Mouse (Mus musculus) cortical plate, adult 2 months (tissue): ENCODE data around the gene Rap1a.

Experiments used
- CTCF ChIP-seq: fragments of 200-500 bp; IDR thresholded peaks from 2 replicates; pipeline ENCODE4 v1.5.1; 2011; ENCODE audit warnings: mild to moderate bottlenecking, control low read depth, low read length; ENCODE audit not compliant: insufficient read depth; ENCODE audit errors: extremely low read depth
- POLR2A ChIP-seq: fragments of 200-500 bp; IDR thresholded peaks from 2 replicates; pipeline ENCODE4 v1.6.1; 2011; ENCODE audit warnings: mild to moderate bottlenecking, low read length, control low read depth; ENCODE audit not compliant: insufficient read depth; ENCODE audit errors: extremely low read depth

DNA sequence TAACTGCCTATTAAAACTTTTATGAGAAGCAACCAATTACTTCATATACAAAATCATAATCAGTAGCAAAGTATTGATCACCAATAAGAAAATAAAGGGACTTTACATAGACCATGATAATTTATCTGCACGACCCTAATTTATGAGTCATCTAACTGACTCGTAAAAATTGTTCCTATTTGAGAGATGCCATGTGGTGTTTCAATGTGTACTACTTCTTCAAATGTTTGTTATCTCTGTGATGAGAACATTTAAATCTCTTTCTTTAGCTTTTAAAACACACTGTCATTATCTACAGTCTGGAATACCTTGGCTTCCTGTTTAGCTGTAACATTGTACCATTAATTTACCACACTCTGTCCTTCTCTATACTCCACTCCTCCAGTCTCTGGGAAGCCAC is 31.8 kb downstream of the Rap1a start:
- no peak for TF ChIP-seq CTCF
- TF ChIP-seq POLR2A = no peak
